Mouse (Mus musculus) megakaryocyte-erythroid progenitor cell, adult 5-6 weeks (primary cell): Measurements from ENCODE around the gene Ptma. TPM values are rescaled to one million over a fixed set of nuclear protein-coding genes. Genes with fewer than 3 reads are reported as not detected.
"Not testable (repeated sequence)": the region's sequence is repeated elsewhere in the genome, so short reads cannot be mapped to it uniquely, and the experiment has no call there.

ENCODE experiments used
- ATAC-seq: replicated peaks from 2 replicates; pipeline ENCODE4 v1.8.0; 2016; ENCODE audit warnings: mild to moderate bottlenecking, inconsistent platforms; ENCODE audit not compliant: severe bottlenecking, poor library complexity, low FRiP score, low TSS enrichment
- total RNA-seq, 2 experiments: library from RNA; stranded (forward) in 1 of 2; stranded (reverse) in 1 of 2; fragments of 200-1000, 215-1000 nt in 1 of 2; fragments of >200 nt in 1 of 2; fragmentation: Nextera tagmentation in 1 of 2; gene quantifications; 2 replicates each; pipeline ENCODE4 v1.2.3; 2014 to 2017

Ptma gene
- total RNA-seq (2014; fragmentation: Nextera tagmentation) (2,834 and 3,273 TPM in 2 replicates), total RNA-seq (2017) (4,983 and 7,914 TPM in 2 replicates)

DNA sequence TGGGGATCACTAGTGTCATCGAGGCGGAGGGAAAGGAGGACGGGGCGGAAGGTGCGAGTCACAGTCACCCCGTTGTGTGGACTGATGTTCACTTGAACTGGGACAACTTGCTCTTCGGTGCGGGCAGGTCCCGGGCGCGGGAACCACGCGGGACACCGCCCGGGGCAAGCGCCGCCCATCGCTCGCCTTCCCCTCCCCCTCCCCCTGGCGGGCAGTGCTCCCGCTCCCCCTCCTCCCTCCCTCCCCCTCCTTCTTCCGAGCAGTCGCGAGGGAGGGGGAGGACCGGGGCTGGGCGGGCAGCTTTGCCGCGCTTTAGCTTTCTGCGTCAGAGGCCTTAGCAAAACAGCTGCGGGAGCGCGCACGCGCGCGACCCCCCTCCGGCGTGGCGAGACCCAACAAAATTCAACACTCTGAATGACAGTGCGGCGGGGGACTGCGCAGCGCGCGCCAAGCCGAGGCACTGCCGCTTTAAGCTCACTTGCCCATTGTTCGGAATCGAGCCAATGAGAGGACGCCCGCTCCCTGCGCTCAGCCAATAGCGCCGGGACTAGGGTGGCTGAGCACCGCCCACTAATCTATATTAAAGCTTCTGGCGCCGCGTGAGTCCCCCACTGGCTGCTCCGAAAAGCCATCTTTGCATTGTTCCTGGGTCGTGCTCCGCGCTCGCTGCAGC, at the start of gene Ptma:
Gene Ptma (plus strand): TSS at position 611 of the 673 bp plus-strand sequence.
- ATAC-seq, result peak; percentile 69

DNA sequence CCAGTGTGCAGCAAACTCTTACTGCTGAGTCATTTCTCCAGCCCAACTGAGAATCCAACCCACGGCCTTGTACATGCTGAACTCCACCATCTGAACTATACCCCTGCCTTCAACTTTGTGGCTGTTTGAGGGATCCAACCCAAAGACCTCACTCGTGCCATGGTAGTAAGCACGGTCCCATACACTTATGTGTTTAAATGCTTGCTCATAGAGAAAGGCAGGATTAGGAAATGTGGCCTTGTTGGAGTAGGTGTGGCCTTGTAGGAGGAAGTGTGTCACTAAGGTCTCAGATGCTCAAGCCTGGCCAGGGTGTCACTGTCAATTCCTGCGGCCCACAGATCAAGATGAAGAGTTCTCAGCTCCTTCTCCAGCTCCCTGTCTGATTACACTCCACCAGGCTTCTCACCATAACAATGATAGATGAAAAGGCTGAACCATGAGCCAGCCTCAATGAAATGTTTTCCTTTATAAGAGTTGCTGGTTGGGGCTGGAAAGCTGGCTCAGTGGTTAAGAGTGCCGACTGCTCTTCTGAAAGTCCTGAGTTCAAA, 48.7 kb upstream of the Ptma start:
- ATAC-seq, result no peak

- ATAC-seq, result peak; percentile 92
Measured at GRCm38 (mm10) chr1:86479099-86479825, 47.3 kb upstream of the Ptma start.

- ATAC-seq, result no peak
Measured at GRCm38 (mm10) chr1:86480288-86480687, 46.2 kb upstream of the Ptma start.

GRCm38 (mm10) chr1:86480735-86481447, 45.6 kb upstream of the Ptma start:
- no peak for ATAC-seq

GRCm38 (mm10) chr1:86481468-86481867, 45.1 kb upstream of the Ptma start:
- no peak for ATAC-seq

DNA sequence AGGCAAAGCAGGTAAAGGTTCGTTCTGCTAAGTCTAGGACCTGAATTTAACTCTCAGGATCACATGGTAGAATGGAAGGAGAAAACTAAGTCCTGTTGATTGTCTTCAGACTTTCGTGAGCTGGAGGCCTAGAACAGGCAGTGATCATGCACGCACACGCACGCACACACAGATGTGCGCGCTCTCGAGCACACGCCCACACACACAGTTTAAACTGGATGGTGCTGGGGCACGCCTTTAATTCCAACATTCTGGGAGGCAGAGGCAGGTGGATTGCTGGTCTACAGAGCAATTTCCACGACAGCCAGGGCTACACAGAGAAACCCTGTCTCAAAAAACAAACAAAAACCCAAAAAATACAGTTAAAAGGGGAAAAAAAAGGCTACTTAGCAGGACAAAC, 44.2 kb upstream of the Ptma start:
- no peak for ATAC-seq

DNA sequence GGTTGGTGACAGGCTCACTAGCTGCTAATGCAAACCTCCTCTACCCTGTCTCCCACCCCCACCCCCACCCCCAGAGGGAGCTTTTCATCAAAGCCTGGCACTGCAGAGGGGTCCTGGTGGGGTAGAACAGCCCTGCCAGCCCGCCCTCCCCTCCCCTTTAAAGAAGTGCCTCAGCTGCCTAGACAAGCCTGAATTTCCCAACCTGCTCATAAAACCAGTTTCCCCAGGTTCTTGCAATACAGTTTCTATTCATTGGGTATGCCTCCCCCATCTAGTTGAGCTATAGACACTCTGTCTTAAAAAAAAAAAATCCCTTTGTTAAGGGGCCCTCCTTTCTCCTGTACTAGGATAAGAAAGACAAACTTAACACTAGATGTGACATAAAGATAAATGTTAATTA, 43.8 kb upstream of the Ptma start:
- ATAC-seq, result no peak

DNA sequence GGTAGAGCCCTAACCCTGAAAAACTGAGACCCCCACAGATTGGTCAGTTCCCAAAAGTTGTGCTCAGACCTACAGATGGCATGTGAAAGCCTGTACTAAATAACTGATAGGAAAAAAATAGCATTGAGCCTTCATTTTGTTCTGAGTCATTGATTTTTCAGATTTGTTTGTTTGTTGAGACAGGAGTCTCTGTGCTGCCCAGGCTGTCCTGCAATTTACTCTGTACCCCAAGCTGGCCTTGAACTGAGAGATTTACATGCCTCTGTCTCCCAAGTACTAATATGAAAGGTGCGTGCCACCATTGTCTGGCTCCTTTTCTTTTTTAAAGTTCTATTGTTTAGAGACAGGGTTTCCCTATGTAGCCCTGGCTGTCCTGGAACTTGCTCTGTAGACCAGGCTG, 41.2 kb upstream of the Ptma start:
- ATAC-seq, result no peak

GRCm38 (mm10) chr1:86485858-86486257, 40.7 kb upstream of the Ptma start:
- not testable (repeated sequence) for ATAC-seq

GRCm38 (mm10) chr1:86486703-86487294, 39.7 kb upstream of the Ptma start:
- ATAC-seq, result no peak

- peak; percentile 93 for ATAC-seq
Measured at GRCm38 (mm10) chr1:86487295-86487907, 39.1 kb upstream of the Ptma start.

DNA sequence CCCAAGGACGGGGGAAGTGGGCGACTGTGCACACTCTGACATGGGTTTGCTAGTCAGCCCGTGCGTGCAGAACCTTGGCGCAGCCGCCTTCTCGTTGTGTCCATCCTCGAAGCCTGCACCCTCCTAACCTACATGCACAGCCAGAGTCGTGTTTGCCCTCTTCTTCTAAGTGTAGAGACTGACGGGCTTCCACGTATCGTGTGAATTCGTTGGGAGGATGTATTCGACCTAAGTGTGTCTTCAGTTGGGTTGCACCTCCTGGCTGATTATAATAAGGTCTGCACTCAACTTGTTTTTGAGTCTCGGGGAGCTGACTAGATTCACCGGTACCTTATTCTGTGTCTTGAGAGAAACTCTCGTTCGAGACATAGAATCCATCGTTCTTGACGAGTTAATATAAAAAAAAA, 38.6 kb upstream of the Ptma start:
- ATAC-seq, result 0 out of 2 replicates have a peak, but pooled peaks have one; percentile 7

DNA sequence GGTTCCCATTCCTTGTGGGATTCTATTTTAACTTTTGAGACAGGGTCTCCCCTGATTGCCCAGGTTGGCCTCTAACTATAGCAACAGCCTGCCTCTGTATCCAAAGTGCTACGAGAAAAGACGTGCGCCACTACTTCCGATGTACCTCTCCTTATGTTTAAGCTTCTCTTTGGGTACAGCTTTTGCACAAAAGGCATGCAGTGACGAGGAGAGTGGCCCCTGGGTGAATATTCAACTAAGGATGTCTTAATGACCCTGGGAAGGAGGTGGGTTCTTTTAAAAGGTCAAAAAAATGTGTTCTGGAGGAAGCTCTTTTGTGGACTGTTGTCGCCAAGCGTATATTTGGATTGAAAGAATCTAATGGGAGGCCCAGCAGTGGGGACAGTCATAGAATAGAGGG, 38.2 kb upstream of the Ptma start:
- ATAC-seq, result no peak

DNA sequence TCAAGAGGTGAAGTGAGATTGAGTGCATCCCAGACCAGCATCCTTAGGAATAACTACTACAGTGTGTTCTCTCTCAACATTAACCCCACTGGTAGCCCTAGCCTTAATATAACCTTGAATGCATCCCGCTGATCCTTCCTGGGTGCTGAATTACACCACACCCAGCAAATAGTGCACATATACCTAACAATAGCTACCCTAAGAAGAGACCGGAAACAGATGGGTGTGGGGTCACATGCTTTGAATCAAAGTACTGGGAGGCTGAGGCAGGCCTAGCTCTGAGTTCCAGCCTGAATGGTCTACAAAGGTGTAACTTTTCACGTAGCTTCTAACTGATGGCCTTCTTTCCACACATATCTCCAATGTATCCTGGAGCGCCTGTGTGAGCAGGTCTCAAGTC, 37.8 kb upstream of the Ptma start:
- ATAC-seq, result no peak

DNA sequence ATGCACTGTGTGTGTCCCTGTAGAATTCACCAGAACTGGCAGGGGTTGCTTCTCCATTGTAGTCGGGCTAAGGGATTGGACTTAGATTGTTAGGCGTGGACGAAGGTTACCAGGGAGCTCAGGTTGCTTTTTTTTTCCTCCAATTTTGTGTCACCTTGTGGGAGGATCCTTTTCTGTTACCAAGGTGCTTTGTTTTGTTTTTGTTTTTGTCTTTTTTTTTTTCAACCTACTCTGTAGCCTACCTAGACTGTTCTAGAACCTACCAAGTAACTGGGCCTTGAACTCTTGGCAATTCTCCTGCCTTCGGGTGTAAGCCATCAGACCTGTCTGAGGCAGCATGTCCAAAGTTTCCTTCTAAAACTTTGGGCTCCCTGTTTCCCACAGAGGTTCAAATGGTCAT, 36.6 kb upstream of the Ptma start:
- no peak for ATAC-seq

- ATAC-seq, result no peak
Measured at GRCm38 (mm10) chr1:86490697-86491096, 35.8 kb upstream of the Ptma start.

DNA sequence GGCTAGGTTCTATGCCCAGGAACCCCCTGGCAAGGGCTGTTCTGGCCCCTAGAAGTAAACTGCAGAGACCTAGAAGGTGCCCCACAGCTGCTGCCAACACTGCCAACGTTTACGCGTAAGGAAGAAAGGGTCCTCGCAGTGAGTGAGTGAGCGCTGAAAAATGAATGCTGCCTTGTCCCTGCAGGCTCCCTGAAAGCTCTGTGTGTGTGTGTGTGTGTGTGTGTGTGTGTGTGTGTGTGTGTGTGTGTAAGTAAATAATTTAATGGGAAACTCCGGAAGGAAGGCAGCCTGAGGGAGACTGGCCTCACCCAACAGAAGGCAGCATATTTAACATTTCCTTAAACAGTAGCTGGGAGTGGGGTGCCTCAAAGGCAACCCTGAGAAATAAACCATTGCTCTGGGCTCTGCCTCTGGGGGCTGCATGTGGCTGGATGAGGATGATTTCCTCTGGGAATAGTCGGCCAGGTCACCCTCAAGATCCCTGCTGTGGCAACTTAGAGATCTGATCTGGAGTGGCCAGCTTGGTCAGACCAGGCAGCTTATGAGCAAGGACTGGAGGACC, 34.9 kb upstream of the Ptma start:
- ATAC-seq, result no peak
